Mouse (Mus musculus): Measurements from ENCODE around the gene Hoxa11. TPM values are rescaled to one million over a fixed set of nuclear protein-coding genes. Genes with fewer than 3 reads are reported as not detected.

Hoxa11 gene
- polyA plus RNA-seq, 1 experiment from 2014 or later = not detected

DNA sequence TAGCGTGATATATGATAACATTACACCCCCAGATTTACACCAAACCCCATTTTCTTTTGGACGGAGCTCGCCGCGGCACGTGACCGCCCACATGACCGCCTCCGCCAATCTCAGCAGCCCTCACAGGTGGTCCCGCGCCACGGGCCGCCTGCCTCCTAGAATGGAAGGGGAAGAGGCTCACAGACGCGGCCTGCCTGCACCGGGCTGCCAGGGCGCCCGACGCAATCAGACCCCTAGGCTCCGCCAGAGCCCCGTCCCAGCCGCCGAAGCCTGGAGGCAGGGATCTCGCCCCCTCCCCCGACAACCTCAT, 28.2 kb downstream of the Hoxa11 start:
- H3K27ac ChIP-seq = no peak overlapping the region
- no peaks in the 10 kb centered on the region for H3K79me2 ChIP-seq (ENCODE audit: inconsistent target)
- no peaks in the 10 kb centered on the region for H3K36me3 ChIP-seq (ENCODE audit: inconsistent target)
- under 1% methylated on average over 23 of the region's 25 CpGs for WGBS (ENCODE audit: missing documents)
- peak overlapping the region; percentile 15; the same call in 1 of the 2 replicates for H3K4me3 ChIP-seq (ENCODE audit: inconsistent target)

GRCm38 (mm10) chr6:52216691-52217458, 28.7 kb downstream of the Hoxa11 start:
- H3K4me3 ChIP-seq (ENCODE audit: inconsistent target) = peak overlapping the region; percentile 15; the same call in 1 of the 2 replicates
- no peaks in the 10 kb centered on the region for H3K79me2 ChIP-seq (ENCODE audit: inconsistent target)
- H3K27ac ChIP-seq = no peak overlapping the region
- 2% methylated on average over 60 of the region's 60 CpGs for WGBS (ENCODE audit: missing documents)
- H3K36me3 ChIP-seq (ENCODE audit: inconsistent target) = no peaks in the 10 kb centered on the region

GRCm38 (mm10) chr6:52215771-52216535, 29.7 kb downstream of the Hoxa11 start:
- 14% methylated on average over 30 of the region's 30 CpGs for WGBS (ENCODE audit: missing documents)
- Histone ChIP-seq H3K4me3 (ENCODE audit: inconsistent target) (no peak overlapping the region), H3K79me2 (ENCODE audit: inconsistent target) (no peaks in the 10 kb centered on the region), H3K36me3 (ENCODE audit: inconsistent target) (no peaks in the 10 kb centered on the region), H3K27ac (no peak overlapping the region)

DNA sequence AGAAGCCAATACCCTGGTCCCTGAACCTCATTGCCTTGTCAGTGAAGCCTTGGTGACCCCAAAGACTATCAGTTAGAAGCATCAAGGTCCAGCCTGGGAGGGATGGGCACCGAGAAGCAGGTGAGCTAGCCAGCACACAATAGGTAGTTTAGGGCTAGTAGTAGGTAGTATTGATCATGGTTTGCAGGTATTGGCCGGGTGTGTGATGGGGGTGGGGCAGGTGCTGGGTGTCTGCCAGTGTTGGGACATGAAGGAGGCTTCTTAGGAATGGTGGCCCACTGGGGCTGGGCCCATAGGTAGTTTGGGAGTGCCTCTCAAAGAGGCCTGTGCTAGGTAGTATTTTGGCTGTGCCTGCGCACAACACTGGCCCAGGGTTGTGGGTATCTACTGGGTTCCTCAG, 30.5 kb downstream of the Hoxa11 start:
- H3K36me3 ChIP-seq (ENCODE audit: inconsistent target) = no peaks in the 10 kb centered on the region
- 91% methylated on average over 3 of the region's 3 CpGs for WGBS (ENCODE audit: missing documents)
- no peaks in the 10 kb centered on the region for H3K79me2 ChIP-seq (ENCODE audit: inconsistent target)
- H3K4me3 ChIP-seq (ENCODE audit: inconsistent target) = no peak overlapping the region
- no peak overlapping the region for H3K27ac ChIP-seq

GRCm38 (mm10) chr6:52214271-52214670, 31.3 kb downstream of the Hoxa11 start:
- WGBS (ENCODE audit: missing documents) = 37% methylated on average over 5 of the region's 5 CpGs
- H3K79me2 ChIP-seq (ENCODE audit: inconsistent target) = no peaks in the 10 kb centered on the region
- no peak overlapping the region for H3K27ac ChIP-seq
- no peaks in the 10 kb centered on the region for H3K36me3 ChIP-seq (ENCODE audit: inconsistent target)
- H3K4me3 ChIP-seq (ENCODE audit: inconsistent target) = no peak overlapping the region

- peak within 1 kb of the TSS; percentile 41 for H3K4me3 ChIP-seq (ENCODE audit: inconsistent target)
- 4% methylated on average over 38 of the region's 38 CpGs for WGBS (ENCODE audit: missing documents)
- no peak within 1 kb of the TSS for H3K27ac ChIP-seq
- no peaks in the 10 kb centered on the region for H3K79me2 ChIP-seq (ENCODE audit: inconsistent target)
- H3K36me3 ChIP-seq (ENCODE audit: inconsistent target) = no peaks in the 10 kb centered on the region
Measured at GRCm38 (mm10) chr6:52213119-52213986, 32.3 kb downstream of the Hoxa11 start, which contains the start of the genes Hoxa3 and Gm28308. TSS of gene Hoxa3 (minus strand) at chr6:52213336. TSS of gene Gm28308 (minus strand) at chr6:52213339.

DNA sequence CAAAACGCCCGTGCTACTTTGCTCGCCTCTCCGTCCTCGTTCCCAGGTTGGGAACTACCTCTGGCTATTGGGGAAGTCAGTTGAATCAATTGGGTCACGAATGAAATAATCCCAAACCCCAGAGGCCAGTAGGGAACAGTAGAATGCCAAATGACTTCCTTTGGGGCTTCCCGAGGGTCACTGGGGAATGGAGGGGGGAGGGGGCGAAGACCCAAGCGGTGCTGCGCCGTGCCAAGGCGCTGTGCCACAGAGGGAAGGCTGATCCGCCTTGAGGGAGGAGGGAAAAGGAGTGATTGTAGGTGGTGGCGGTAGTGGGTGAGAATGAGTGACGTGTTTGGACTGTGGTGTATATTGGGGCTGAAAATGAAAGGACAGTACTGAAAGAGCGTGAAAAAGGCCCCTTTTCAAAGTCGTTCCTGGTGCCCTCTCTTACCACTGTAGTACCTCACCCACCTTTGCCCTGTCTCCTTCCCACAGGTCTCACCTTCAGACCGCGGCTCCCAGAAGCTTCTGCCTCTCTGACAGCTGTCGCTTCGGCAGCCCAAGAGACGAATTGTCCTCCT, 33.0 kb downstream of the Hoxa11 start:
- H3K79me2 ChIP-seq (ENCODE audit: inconsistent target) = no peaks in the 10 kb centered on the region
- 3% methylated on average over 22 of the region's 22 CpGs for WGBS (ENCODE audit: missing documents)
- no peaks in the 10 kb centered on the region for H3K36me3 ChIP-seq (ENCODE audit: inconsistent target)
- peak overlapping the region; percentile 41 for H3K4me3 ChIP-seq (ENCODE audit: inconsistent target)
- H3K27ac ChIP-seq = no peak overlapping the region

- 4% methylated on average over 13 of the region's 13 CpGs for WGBS (ENCODE audit: missing documents)
- H3K36me3 ChIP-seq (ENCODE audit: inconsistent target) = no peaks in the 10 kb centered on the region
- no peaks in the 10 kb centered on the region for H3K79me2 ChIP-seq (ENCODE audit: inconsistent target)
- peak overlapping the region; percentile 41 for H3K4me3 ChIP-seq (ENCODE audit: inconsistent target)
- H3K27ac ChIP-seq = no peak overlapping the region
Measured at GRCm38 (mm10) chr6:52211961-52212360, 33.6 kb downstream of the Hoxa11 start.

GRCm38 (mm10) chr6:52211170-52211935, 34.3 kb downstream of the Hoxa11 start:
- peak overlapping the region; percentile 41; the same call in 1 of the 2 replicates for H3K4me3 ChIP-seq (ENCODE audit: inconsistent target)
- H3K79me2 ChIP-seq (ENCODE audit: inconsistent target) = no peaks in the 10 kb centered on the region
- WGBS (ENCODE audit: missing documents) = 5% methylated on average over 37 of the region's 37 CpGs
- no peaks in the 10 kb centered on the region for H3K36me3 ChIP-seq (ENCODE audit: inconsistent target)
- no peak overlapping the region for H3K27ac ChIP-seq

- no peak overlapping the region for H3K27ac ChIP-seq
- 67% methylated on average over 11 of the region's 12 CpGs for WGBS (ENCODE audit: missing documents)
- no peak overlapping the region for H3K4me3 ChIP-seq (ENCODE audit: inconsistent target)
- no peaks in the 10 kb centered on the region for H3K79me2 ChIP-seq (ENCODE audit: inconsistent target)
- no peaks in the 10 kb centered on the region for H3K36me3 ChIP-seq (ENCODE audit: inconsistent target)
Measured at GRCm38 (mm10) chr6:52209685-52210046, 35.9 kb downstream of the Hoxa11 start.

GRCm38 (mm10) chr6:52208868-52209684, 36.5 kb downstream of the Hoxa11 start:
- Histone ChIP-seq H3K4me3 (ENCODE audit: inconsistent target) (no peak overlapping the region), H3K36me3 (ENCODE audit: inconsistent target) (no peaks in the 10 kb centered on the region), H3K79me2 (ENCODE audit: inconsistent target) (no peaks in the 10 kb centered on the region), H3K27ac (no peak overlapping the region)
- WGBS (ENCODE audit: missing documents) = 40% methylated on average over 18 of the region's 18 CpGs

DNA sequence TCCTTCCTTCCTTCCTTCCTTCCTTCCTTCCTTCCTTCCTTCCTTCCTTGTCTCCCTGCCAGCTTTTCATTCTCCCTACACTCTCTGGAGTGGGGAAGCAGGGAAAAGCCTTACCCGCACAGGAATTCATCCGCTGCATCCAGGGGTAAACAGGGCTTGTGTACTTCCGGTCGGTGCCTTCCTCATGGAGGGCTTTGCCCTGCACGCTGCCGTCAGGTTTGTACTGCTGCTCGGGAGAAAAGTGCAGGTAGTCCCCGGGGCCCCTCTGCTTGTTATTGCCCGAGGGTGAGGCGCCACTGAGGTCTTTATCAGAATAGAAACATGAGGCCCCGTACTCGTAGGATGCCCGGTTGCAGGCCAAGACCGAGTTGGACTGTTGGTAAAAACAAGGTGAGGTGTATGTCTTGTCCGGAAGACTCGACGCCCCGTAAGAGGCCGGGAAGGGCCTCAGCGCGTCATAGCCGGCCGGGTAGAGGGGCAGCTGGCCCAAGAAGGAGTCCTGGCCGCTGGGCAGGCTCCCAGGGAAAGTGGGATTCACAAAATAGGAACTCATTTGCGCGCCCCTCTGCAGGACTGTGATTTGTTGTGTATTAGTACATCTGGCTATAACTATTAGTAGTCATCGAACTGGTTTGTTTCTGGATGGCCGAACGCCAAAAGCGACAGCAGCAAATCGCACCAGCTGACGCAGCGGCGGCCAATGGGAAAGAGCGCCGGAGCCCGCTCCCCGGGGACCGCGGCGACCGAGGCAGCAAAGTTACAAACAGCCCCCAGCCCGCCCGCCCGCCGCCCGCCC, 37.3 kb downstream of the Hoxa11 start, which contains the start of gene Hoxa6:
Gene Hoxa6, minus strand, starts transcription at position 651 of the 796 bp plus-strand sequence.
- Histone ChIP-seq H3K36me3 (ENCODE audit: inconsistent target) (no peaks in the 10 kb centered on the region), H3K79me2 (ENCODE audit: inconsistent target) (no peaks in the 10 kb centered on the region), H3K27ac (no peak within 1 kb of the TSS), H3K4me3 (ENCODE audit: inconsistent target) (no peak within 1 kb of the TSS)
- 34% methylated on average over 47 of the region's 47 CpGs for WGBS (ENCODE audit: missing documents)

GRCm38 (mm10) chr6:52207684-52207976, 38.0 kb downstream of the Hoxa11 start:
- Histone ChIP-seq H3K4me3 (ENCODE audit: inconsistent target) (no peak overlapping the region), H3K36me3 (ENCODE audit: inconsistent target) (no peaks in the 10 kb centered on the region), H3K27ac (no peak overlapping the region), H3K79me2 (ENCODE audit: inconsistent target) (no peaks in the 10 kb centered on the region)

All from macrophage (primary cell).